Mouse (Mus musculus) G1E (cell line): ENCODE data around the gene Hist1h2bn. TPM values are rescaled to one million over a fixed set of nuclear protein-coding genes. Genes with fewer than 3 reads are reported as not detected.
"Not testable (repeated sequence)": the region's sequence is repeated elsewhere in the genome, so short reads cannot be mapped to it uniquely, and the experiment has no call there.

Experiments
- ATAC-seq: 2 replicates; pipeline ENCODE4 v1.8.0; 2016; ENCODE audit warnings: mild to moderate bottlenecking; ENCODE audit not compliant: insufficient number of reproducible peaks, poor library complexity, low FRiP score, severe bottlenecking; ENCODE audit errors: extremely low read depth
- DNase-seq: peaks from one replicate; pipeline ENCODE4 v3.0.0; 2012; ENCODE audit warnings: low spot score
- H3K27me3 ChIP-seq: 2 replicates; pipeline ENCODE4 v1.6.1; 2012; ENCODE audit warnings: mild to moderate bottlenecking, low read length, inconsistent platforms; ENCODE audit not compliant: insufficient read depth
- H3K36me3 ChIP-seq: replicated peaks from 2 replicates; pipeline ENCODE3; 2012; ENCODE audit warnings: mild to moderate bottlenecking, inconsistent platforms
- H3K4me1 ChIP-seq: 2 replicates; pipeline ENCODE4 v1.6.1; 2012; ENCODE audit warnings: low read depth, low read length, inconsistent platforms, mixed read lengths; ENCODE audit not compliant: insufficient read depth
- H3K4me3 ChIP-seq: 2 replicates; pipeline ENCODE4 v1.5.1; 2012; ENCODE audit warnings: low read depth, mild to moderate bottlenecking, inconsistent platforms, low read length, moderate library complexity, mixed read lengths
- H3K9me3 ChIP-seq: replicated peaks from 2 replicates; pipeline ENCODE4 v1.6.1; 2012; ENCODE audit warnings: inconsistent platforms
- CTCF ChIP-seq: IDR thresholded peaks from 2 replicates; pipeline ENCODE4 v1.5.1; 2012; ENCODE audit warnings: low read depth, low read length, inconsistent platforms, mixed read lengths
- GATA1 ChIP-seq: IDR thresholded peaks from 2 replicates; pipeline ENCODE4 v1.6.1; 2012; ENCODE audit warnings: borderline replicate concordance, low read length, inconsistent platforms, mixed read lengths
- GATA2 ChIP-seq: IDR thresholded peaks from 2 replicates; pipeline ENCODE4 v1.6.1; 2012; ENCODE audit warnings: low read depth, low read length, inconsistent platforms, borderline replicate concordance
- POLR2AphosphoS5 ChIP-seq: IDR thresholded peaks from 2 replicates; pipeline ENCODE4 v1.6.1; 2012; ENCODE audit warnings: low read depth, low read length, inconsistent platforms; ENCODE audit not compliant: insufficient replicate concordance
- TAL1 ChIP-seq: conservative IDR thresholded peaks from 2 replicates; pipeline ENCODE4 v1.6.1; 2012; ENCODE audit warnings: low read depth, low read length, inconsistent platforms, mixed read lengths
- polyA plus RNA-seq: library from polyadenylated mRNA; stranded (reverse); fragments of >175 nt; gene quantifications from 2 replicates; pipeline ENCODE4 v1.2.3, GENCODE M21; 2012
- total RNA-seq, 2 experiments: library from RNA; stranded (forward) in 1 of 2; stranded (reverse) in 1 of 2; fragments of 200-1000 nt in 1 of 2; fragments of >200 nt in 1 of 2; fragmentation: Nextera tagmentation in 1 of 2; gene quantifications; 2 replicates each; pipeline ENCODE4 v1.2.3; 2014 to 2017

Gene Hist1h2bn
- total and polyA plus RNA-seq, 3 experiments = 0.98 to 535 (median 410) TPM

- DNase-seq = no peak
- TF ChIP-seq TAL1 (no peak), POLR2AphosphoS5 (no peak), GATA2 (no peak), CTCF (no peak), GATA1 (no peak)
- Histone ChIP-seq H3K27me3 (no peaks in the 10 kb centered on the region), H3K9me3 (no peaks in the 10 kb centered on the region), H3K4me1 (peaks cover 24% of the 10 kb centered on the region), H3K36me3 (no peaks in the 10 kb centered on the region), H3K4me3 (no peak overlapping the region)
- no peak for ATAC-seq
These were observed 30.4 kb downstream of the Hist1h2bn start for GRCm38 (mm10) chr13:21784311-21784710.

- Histone ChIP-seq H3K36me3 (no peaks in the 10 kb centered on the region), H3K4me1 (peaks cover 30% of the 10 kb centered on the region), H3K27me3 (no peaks in the 10 kb centered on the region), H3K9me3 (no peaks in the 10 kb centered on the region), H3K4me3 (peak overlapping the region; percentile 61; the same call in 1 of the 2 replicates)
- DNase-seq (no peak), ATAC-seq (no peak)
- no peak for TF ChIP-seq GATA2
- peak; percentile 99; the same call in 1 of the 2 replicates for TF ChIP-seq POLR2AphosphoS5
These were observed 32.4 kb downstream of the Hist1h2bn start for GRCm38 (mm10) chr13:21786189-21786898.

- H3K9me3 ChIP-seq, H3K36me3 ChIP-seq, H3K27me3 ChIP-seq: not testable (repeated sequence)
- H3K4me1 ChIP-seq = peaks cover 30% of the 10 kb centered on the region
- DNase-seq (peak; percentile 50), ATAC-seq (peak; percentile 76)
- peak within 1 kb of the TSS; percentile 61; the same call in 1 of the 2 replicates for H3K4me3 ChIP-seq
These were observed 33.1 kb downstream of the Hist1h2bn start, which contains the start of the genes Hist1h2an and Hist1h2bp for GRCm38 (mm10) chr13:21786899-21787629. Hist1h2an (minus strand) TSS chr13:21787218. Hist1h2bp (plus strand) TSS chr13:21787461.

GRCm38 (mm10) chr13:21787760-21788593 is 34.1 kb downstream of the Hist1h2bn start:
- Histone ChIP-seq H3K27me3 (no peaks in the 10 kb centered on the region), H3K4me3 (no peak overlapping the region; the same call in 1 of the 2 replicates), H3K9me3 (no peaks in the 10 kb centered on the region), H3K4me1 (peaks cover 30% of the 10 kb centered on the region), H3K36me3 (no peaks in the 10 kb centered on the region)
- ATAC-seq = no peak
- TF ChIP-seq CTCF = no peak
- TF ChIP-seq POLR2AphosphoS5 = peak; percentile 90; the same call in 1 of the 2 replicates
- TF ChIP-seq GATA2 = no peak
- no peak for TF ChIP-seq GATA1
- TF ChIP-seq TAL1 = no peak
- no peak for DNase-seq

- peaks cover 21% of the 10 kb centered on the region for H3K4me1 ChIP-seq
- no peaks in the 10 kb centered on the region for H3K9me3 ChIP-seq
- ATAC-seq = no peak
- H3K4me3 ChIP-seq = no peak overlapping the region
- TF ChIP-seq GATA2 (no peak), GATA1 (no peak), TAL1 (no peak), POLR2AphosphoS5 (no peak), CTCF (no peak)
- DNase-seq = no peak
- no peaks in the 10 kb centered on the region for H3K36me3 ChIP-seq
- H3K27me3 ChIP-seq = no peaks in the 10 kb centered on the region
These were observed 36.0 kb downstream of the Hist1h2bn start for GRCm38 (mm10) chr13:21789925-21790324.

- H3K27me3 ChIP-seq = no peaks in the 10 kb centered on the region
- H3K4me1 ChIP-seq = peaks cover 21% of the 10 kb centered on the region
- ATAC-seq (no peak), DNase-seq (no peak)
- H3K36me3 ChIP-seq = no peaks in the 10 kb centered on the region
- TF ChIP-seq POLR2AphosphoS5 = no peak
- no peak for TF ChIP-seq GATA2
- TF ChIP-seq CTCF = no peak
- TF ChIP-seq GATA1 = no peak
- TF ChIP-seq TAL1 = no peak
- H3K4me3 ChIP-seq = no peak overlapping the region
- H3K9me3 ChIP-seq = no peaks in the 10 kb centered on the region
These were observed 36.8 kb downstream of the Hist1h2bn start for GRCm38 (mm10) chr13:21790601-21791283.
